Mouse (Mus musculus): ENCODE measurements around the gene Ankrd54. TPM values are rescaled to one million over a fixed set of nuclear protein-coding genes. Genes with fewer than 3 reads are reported as not detected.

Gene Ankrd54
- polyA plus RNA-seq, 2 experiments = 37.7 to 39.9 TPM

DNA sequence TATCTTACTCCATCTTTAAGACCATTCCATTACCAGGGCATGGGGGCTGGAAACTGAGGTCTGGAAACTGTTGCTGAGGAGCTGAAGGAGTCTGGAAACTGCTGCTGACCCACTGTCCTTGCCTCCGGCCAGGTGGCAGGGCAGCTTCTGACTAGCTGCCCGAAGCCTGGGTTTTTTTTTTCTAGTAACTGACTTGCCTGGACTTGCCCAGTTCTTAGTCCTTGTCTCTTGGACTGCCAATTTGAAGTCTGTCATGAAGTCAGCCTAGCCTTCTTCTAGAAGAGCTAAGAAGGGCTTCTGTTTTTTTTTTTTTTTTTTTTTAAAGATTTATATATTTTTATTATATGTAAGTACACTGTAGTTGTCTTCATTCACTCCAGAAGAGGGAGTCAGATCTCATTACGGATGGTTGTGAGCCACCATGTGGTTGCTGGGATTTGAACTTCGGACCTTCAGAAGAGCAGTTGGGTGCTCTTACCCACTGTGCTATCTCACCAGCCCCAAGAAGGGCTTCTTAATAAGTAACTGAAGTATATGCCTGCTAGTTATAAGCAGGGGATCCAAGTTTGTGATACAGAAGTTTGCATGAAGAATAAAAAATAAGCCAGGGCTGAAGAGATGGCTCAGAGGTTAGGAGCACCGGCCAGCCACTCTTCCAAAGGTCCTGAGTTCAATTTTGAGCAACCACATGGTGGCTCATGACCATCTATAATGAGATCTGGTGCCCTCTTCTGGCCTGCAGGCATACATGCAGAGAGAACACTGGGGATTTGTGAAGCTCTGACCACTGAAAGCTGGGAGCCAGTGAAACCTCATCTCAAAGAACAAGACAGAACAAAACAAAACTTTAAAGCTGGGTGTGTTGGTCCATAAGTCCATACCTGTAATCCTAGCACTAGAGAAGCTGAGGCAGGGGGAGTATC, 8.7 kb upstream of the Ankrd54 start:
- Histone ChIP-seq H3K36me3 (replicated peaks; ENCODE audit: control insufficient read depth, insufficient read depth, low read depth) (peaks cover under 1% of the 10 kb centered on the region; the same call in 1 of the 2 replicates), H3K4me2 (ENCODE audit: low read depth) (no peak overlapping the region), H3K9ac (replicated peaks) (no peak overlapping the region), H3K4me3 (ENCODE audit: insufficient read depth in 1 of 2, low read depth in 2 of 2, low read length in 2 of 2) (no peak overlapping the region), H3K27me3 (ENCODE audit: control insufficient read depth, insufficient read depth, low read length) (no peaks in the 10 kb centered on the region), H3K27ac (no peak overlapping the region), H3K9me3 (ENCODE audit: control insufficient read depth, low read length) (no peaks in the 10 kb centered on the region), H3K4me1 (replicated peaks; ENCODE audit: control insufficient read depth in 2 of 2, insufficient read depth in 2 of 2, low read length in 1 of 2) (peaks cover 33 to 36% of the 10 kb centered on the region in 2 experiments)
- DNase-seq (ENCODE audit: low read depth in 3 of 3, low spot score in 3 of 3) (peak in 1 of 3 experiments; percentile 19), ATAC-seq (ENCODE audit: insufficient read depth) (no peak)
- TF ChIP-seq EP300 (IDR thresholded peaks at IDR 0.05; ENCODE audit: low read depth) = no peak
- peak; percentile 88 for TF ChIP-seq CTCF (IDR thresholded peaks at IDR 0.05; ENCODE audit: low read depth)
- 60% methylated on average over 5 of the region's 5 CpGs for WGBS (ENCODE audit: insufficient replicate concordance)

DNA sequence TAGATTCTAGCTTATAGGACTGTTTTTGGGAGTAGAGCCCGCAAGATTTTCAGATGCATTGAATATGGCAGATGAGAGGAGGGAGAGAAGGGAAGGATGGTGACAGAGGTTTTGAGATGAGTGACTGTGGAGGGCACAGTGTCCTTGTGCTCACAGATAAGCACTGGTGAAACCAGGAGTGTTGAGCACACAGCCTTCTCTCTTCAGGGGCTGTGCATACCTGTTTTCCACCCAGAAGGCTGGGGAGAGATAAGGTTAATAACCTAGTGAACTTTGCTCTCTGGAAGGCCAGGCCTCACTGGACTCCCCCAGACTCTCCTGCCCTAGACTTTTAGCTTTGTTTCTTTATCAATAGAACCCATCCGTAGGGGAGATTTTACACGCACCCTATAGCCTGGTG, 5.7 kb upstream of the Ankrd54 start:
- peak in 1 of 3 experiments; percentile 61 for DNase-seq (ENCODE audit: low read depth in 3 of 3, low spot score in 3 of 3)
- H3K9ac ChIP-seq (replicated peaks) = peak overlapping the region; percentile 32
- 44% methylated on average over 3 of the region's 3 CpGs for WGBS (ENCODE audit: insufficient replicate concordance)

DNA sequence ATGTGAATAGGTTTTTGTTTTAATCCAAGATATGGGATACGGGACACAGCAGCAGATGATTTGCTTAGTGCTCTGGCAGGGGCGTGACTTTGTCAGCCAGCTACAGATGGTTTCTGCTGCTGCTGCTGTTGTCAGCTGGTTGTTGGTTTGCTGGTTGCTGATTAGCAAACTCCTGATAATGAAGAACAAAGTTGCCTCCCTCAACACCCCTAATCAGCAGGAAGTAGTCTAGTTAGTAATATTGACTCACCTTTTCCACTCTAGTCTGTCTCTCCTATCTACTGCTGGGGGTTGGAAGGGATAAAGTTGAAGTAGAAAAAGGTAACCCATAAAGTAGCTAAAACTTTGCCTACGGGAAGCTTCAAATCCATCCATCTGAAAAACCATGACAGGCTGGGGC, 4.9 kb upstream of the Ankrd54 start:
- TF ChIP-seq CTCF (IDR thresholded peaks at IDR 0.05; ENCODE audit: low read depth) = no peak
- TF ChIP-seq EP300 (IDR thresholded peaks at IDR 0.05; ENCODE audit: low read depth) = peak; percentile 85
- Histone ChIP-seq H3K36me3 (replicated peaks; ENCODE audit: control insufficient read depth, insufficient read depth, low read depth) (no peaks in the 10 kb centered on the region), H3K9ac (replicated peaks) (peak overlapping the region; percentile 32; the same call in 1 of the 2 replicates), H3K4me3 (ENCODE audit: insufficient read depth in 1 of 2, low read depth in 2 of 2, low read length in 2 of 2) (peak overlapping the region in 1 of 2 experiments; percentile 10; a peak in 2 of 4 replicates), H3K27ac (peak overlapping the region; percentile 93), H3K4me2 (ENCODE audit: low read depth) (peak overlapping the region; percentile 62), H3K4me1 (replicated peaks; ENCODE audit: control insufficient read depth in 2 of 2, insufficient read depth in 2 of 2, low read length in 1 of 2) (peaks cover 42 to 45% of the 10 kb centered on the region in 2 experiments), H3K9me3 (ENCODE audit: control insufficient read depth, low read length) (no peaks in the 10 kb centered on the region), H3K27me3 (ENCODE audit: control insufficient read depth, insufficient read depth, low read length) (no peaks in the 10 kb centered on the region)
- DNase-seq (ENCODE audit: low read depth in 3 of 3, low spot score in 3 of 3) (peak; percentile 66 to 73 (median 69)), ATAC-seq (ENCODE audit: insufficient read depth) (peak; percentile 15)
- 23% methylated on average over 3 of the region's 3 CpGs for WGBS (ENCODE audit: insufficient replicate concordance)

More for the DNA sequence above, 5.7 kb upstream of the Ankrd54 start:
- ATAC-seq (ENCODE audit: insufficient read depth) = peak; percentile 71
- Histone ChIP-seq H3K9me3 (ENCODE audit: control insufficient read depth, low read length) (no peaks in the 10 kb centered on the region), H3K36me3 (replicated peaks; ENCODE audit: control insufficient read depth, insufficient read depth, low read depth) (no peaks in the 10 kb centered on the region), H3K27me3 (ENCODE audit: control insufficient read depth, insufficient read depth, low read length) (no peaks in the 10 kb centered on the region), H3K4me1 (replicated peaks; ENCODE audit: control insufficient read depth in 2 of 2, insufficient read depth in 2 of 2, low read length in 1 of 2) (peaks cover 41 to 43% of the 10 kb centered on the region in 2 experiments), H3K4me2 (ENCODE audit: low read depth) (peak overlapping the region; percentile 62), H3K27ac (peak overlapping the region; percentile 93), H3K4me3 (ENCODE audit: insufficient read depth in 1 of 2, low read depth in 2 of 2, low read length in 2 of 2) (no peak overlapping the region)
- TF ChIP-seq CTCF (IDR thresholded peaks at IDR 0.05; ENCODE audit: low read depth) = no peak
- TF ChIP-seq EP300 (IDR thresholded peaks at IDR 0.05; ENCODE audit: low read depth) = peak; percentile 40; the same call in 1 of the 2 replicates

DNA sequence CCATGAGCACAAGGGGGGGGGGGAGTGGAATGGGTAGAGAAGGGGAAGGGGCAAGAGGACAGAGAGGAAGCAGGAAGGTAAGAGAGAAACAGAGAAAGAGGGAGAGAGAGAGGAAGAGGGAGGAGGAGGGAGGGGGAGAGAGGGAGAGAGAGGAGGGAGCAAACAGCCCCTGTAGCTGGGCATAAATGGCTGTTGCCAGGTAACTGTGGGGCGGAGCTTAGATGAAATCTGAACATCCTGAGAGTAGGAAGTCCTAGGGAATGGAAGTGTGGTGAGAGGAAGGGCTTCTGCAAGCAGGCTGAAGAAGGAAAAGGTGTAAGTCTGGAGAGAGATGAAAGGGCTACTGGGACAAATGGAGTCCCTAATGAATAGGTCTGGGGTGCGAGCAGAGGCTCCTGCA, 3.6 kb upstream of the Ankrd54 start:
- Histone ChIP-seq H3K27me3 (ENCODE audit: control insufficient read depth, insufficient read depth, low read length) (no peaks in the 10 kb centered on the region), H3K4me1 (replicated peaks; ENCODE audit: control insufficient read depth in 2 of 2, insufficient read depth in 2 of 2, low read length in 1 of 2) (peaks cover 43 to 45% of the 10 kb centered on the region in 2 experiments), H3K4me2 (ENCODE audit: low read depth) (no peak overlapping the region), H3K9ac (replicated peaks) (no peak overlapping the region), H3K4me3 (ENCODE audit: insufficient read depth in 1 of 2, low read depth in 2 of 2, low read length in 2 of 2) (no peak overlapping the region), H3K27ac (peak overlapping the region; percentile 3; the same call in 1 of the 2 replicates), H3K9me3 (ENCODE audit: control insufficient read depth, low read length) (no peaks in the 10 kb centered on the region), H3K36me3 (replicated peaks; ENCODE audit: control insufficient read depth, insufficient read depth, low read depth) (no peaks in the 10 kb centered on the region; the same call in 1 of the 2 replicates)
- WGBS (ENCODE audit: insufficient replicate concordance) = 72% methylated on average over 2 of the region's 2 CpGs
- ATAC-seq (ENCODE audit: insufficient read depth) = no peak
- TF ChIP-seq CTCF (IDR thresholded peaks at IDR 0.05; ENCODE audit: low read depth) (no peak), EP300 (IDR thresholded peaks at IDR 0.05; ENCODE audit: low read depth) (no peak)
- no peak for DNase-seq (ENCODE audit: low read depth in 3 of 3, low spot score in 3 of 3)
